Mouse (Mus musculus) liver, embryonic 13.5 days (tissue): Measurements from ENCODE around the gene Ces1h. TPM values are rescaled to one million over a fixed set of nuclear protein-coding genes. Genes with fewer than 3 reads are reported as not detected.

Experiments used
- ATAC-seq: fragments of 200-750 bp; cut with Nextera tagmentation; 2 replicates; pipeline ENCODE4 v1.8.0; 2017; ENCODE audit warnings: low read depth, mild to moderate bottlenecking, moderate number of reproducible peaks, moderate library complexity
- DNase-seq: peaks from one replicate; pipeline ENCODE4 v3.0.0; 2022
- H3K27ac ChIP-seq: fragments of 300-500 bp; sonication (generic); 2 replicates; pipeline ENCODE4 v1.5.1; 2015; ENCODE audit warnings: moderate library complexity, mild to moderate bottlenecking, inconsistent platforms
- H3K27me3 ChIP-seq: fragments of 300-500 bp; sonication (generic); 2 replicates; pipeline ENCODE4 v1.6.1; 2015; ENCODE audit warnings: mild to moderate bottlenecking, inconsistent platforms
- H3K36me3 ChIP-seq: fragments of 300-500 bp; sonication (generic); 2 replicates; pipeline ENCODE4 v1.6.1; 2015; ENCODE audit warnings: mild to moderate bottlenecking, inconsistent platforms
- H3K4me1 ChIP-seq: fragments of 300-500 bp; sonication (generic); replicated peaks from 2 replicates; pipeline ENCODE4 v1.6.1; 2015; ENCODE audit warnings: inconsistent platforms
- H3K4me2 ChIP-seq: fragments of 300-500 bp; sonication (generic); 2 replicates; pipeline ENCODE4 v1.6.1; 2015; ENCODE audit warnings: inconsistent platforms, mild to moderate bottlenecking, moderate library complexity
- H3K4me3 ChIP-seq: fragments of 300-500 bp; sonication (generic); replicated peaks from 2 replicates; pipeline ENCODE4 v1.5.1; 2015; ENCODE audit warnings: mild to moderate bottlenecking, inconsistent platforms
- H3K9ac ChIP-seq: fragments of 300-500 bp; sonication (generic); 2 replicates; pipeline ENCODE4 v1.6.1; 2015; ENCODE audit warnings: mild to moderate bottlenecking, inconsistent platforms
- H3K9me3 ChIP-seq: fragments of 300-500 bp; sonication (generic); replicated peaks from 2 replicates; pipeline ENCODE4 v1.6.1; 2016; ENCODE audit warnings: inconsistent platforms
- WGBS: fragments of 180-500 bp; shearing (Covaris S2); methylation state at CpG from one replicate; pipeline ENCODE4 v1.1.7; 2015; ENCODE audit not compliant: insufficient replicate concordance; 5-methylcytosine and 5-hydroxymethylcytosine counted together
- polyA plus RNA-seq: library from polyadenylated mRNA; unstranded; fragments of >200 nt; fragmentation: Nextera tagmentation; extraction: Ambion mirVana; gene quantifications from 2 replicates; pipeline ENCODE4 v1.2.1, GENCODE M21; 2015

Gene Ces1h
- polyA plus RNA-seq, 1 experiment from 2014 or later, result not detected

DNA sequence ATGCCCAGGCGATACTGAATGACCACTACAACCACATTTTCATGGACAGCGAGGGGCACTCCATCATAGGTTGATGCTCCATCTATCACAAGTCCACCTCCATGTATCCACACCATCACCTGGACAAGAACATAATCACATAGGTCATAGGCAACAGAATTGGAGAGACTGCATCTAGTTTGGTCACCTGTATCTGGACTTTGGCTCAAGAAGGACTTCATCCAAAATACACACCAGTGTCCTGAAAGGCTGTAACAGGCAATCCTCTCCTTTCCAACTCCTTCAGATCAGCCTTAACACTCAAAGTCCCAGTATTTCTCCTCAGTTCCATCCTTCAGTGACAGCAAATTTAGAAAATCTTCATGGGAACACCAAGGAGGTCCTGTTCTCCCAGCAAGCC, 48.4 kb downstream of the Ces1h start:
- ATAC-seq (no peak), DNase-seq (no peak)
- Histone ChIP-seq H3K9ac (no peak overlapping the region), H3K27me3 (no peaks in the 10 kb centered on the region), H3K4me3 (no peak overlapping the region), H3K4me2 (no peak overlapping the region), H3K27ac (no peak overlapping the region), H3K4me1 (no peaks in the 10 kb centered on the region), H3K9me3 (no peaks in the 10 kb centered on the region), H3K36me3 (no peaks in the 10 kb centered on the region)
- WGBS, result 75% methylated on average over 2 of the region's 2 CpGs

DNA sequence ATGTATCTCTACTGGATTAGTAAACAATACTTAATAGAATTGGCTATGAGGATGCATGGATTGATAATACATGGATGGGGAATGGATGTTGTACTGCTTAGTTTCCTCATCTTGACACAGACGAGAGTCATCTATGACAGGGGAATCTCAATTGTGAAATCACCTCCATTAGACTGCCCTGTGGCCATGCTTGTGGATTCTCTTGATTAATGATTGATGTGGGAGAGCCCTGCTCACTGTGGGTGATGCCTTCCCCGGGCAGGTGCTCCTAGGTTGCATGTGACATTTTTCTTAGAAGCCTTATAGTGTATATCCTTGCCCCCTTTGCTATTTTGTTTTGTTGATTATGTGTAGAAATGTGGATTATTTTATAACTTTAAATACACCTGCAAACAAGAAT, 54.4 kb downstream of the Ces1h start:
- DNase-seq, result no peak
- peak; percentile 26; the same call in 1 of the 2 replicates for ATAC-seq

DNA sequence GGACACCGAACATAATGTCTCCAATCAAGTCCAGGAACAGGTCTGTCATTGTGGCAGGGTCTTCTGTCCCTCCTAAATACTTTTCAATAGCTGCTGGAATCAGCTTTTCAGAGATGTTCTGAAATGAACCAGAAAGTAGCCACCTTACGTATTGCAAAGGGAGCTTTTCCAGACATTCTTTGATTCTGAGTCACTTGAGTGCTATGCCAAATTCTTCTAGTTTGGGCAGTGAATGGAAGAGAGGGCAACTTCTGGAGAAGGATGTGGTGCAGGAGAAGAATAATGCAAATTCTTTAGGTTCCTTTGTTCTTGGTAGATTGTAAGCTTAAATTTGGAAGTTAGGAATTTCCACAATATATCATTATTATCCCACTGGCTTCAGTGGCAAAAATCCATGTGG, 62.5 kb downstream of the Ces1h start:
- ATAC-seq, result no peak
- Histone ChIP-seq H3K9me3 (no peaks in the 10 kb centered on the region), H3K27ac (no peak overlapping the region), H3K36me3 (no peaks in the 10 kb centered on the region), H3K9ac (no peak overlapping the region), H3K4me2 (no peak overlapping the region), H3K4me3 (no peak overlapping the region), H3K4me1 (no peaks in the 10 kb centered on the region), H3K27me3 (no peaks in the 10 kb centered on the region)
- 61% methylated on average over 2 of the region's 2 CpGs for WGBS
- DNase-seq, result no peak

More for the DNA sequence above, 54.4 kb downstream of the Ces1h start:
- H3K4me3 ChIP-seq, result no peak overlapping the region
- H3K4me1 ChIP-seq, result no peaks in the 10 kb centered on the region
- 47% methylated on average over 2 of the region's 2 CpGs for WGBS
- no peaks in the 10 kb centered on the region for H3K27me3 ChIP-seq
- H3K36me3 ChIP-seq, result no peaks in the 10 kb centered on the region
- no peak overlapping the region for H3K9ac ChIP-seq
- no peak overlapping the region for H3K4me2 ChIP-seq
- H3K9me3 ChIP-seq, result 0 out of 2 replicates have a peak, but pooled peaks cover 5% of the 10 kb centered on the region
- H3K27ac ChIP-seq, result no peak overlapping the region

DNA sequence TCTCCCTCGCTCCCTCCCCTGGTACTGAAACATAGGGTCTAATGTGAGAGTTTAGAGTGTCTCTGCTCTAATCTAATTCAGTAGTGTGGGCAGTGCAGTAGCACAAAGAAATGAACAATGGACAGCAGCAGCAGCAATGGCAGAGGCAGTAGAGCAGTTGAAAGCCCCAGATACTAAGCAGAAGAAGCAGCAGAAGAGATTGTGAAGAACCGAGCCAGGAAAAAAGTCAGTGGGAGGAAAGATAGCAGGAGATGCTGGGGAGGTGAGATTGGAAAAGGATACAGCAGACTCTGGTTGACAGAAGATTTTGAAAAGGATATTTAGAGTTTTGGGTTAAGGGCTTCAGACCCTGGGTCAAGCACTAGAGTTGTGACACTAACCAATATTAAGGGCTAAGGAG, 64.0 kb downstream of the Ces1h start:
- Histone ChIP-seq H3K9ac (no peak overlapping the region), H3K36me3 (no peaks in the 10 kb centered on the region), H3K9me3 (no peaks in the 10 kb centered on the region), H3K27me3 (no peaks in the 10 kb centered on the region), H3K27ac (no peak overlapping the region), H3K4me2 (no peak overlapping the region), H3K4me3 (no peak overlapping the region), H3K4me1 (no peaks in the 10 kb centered on the region)
- WGBS, result 58% methylated on average over 2 of the region's 2 CpGs
- ATAC-seq (no peak), DNase-seq (no peak)

Other genes with a start within 250 kb of the Ces1h start
- gene Ces1c, start 248.4 kb downstream of the Ces1h start, polyA plus RNA-seq, result 0.45 and 0.50 TPM in 2 replicates
- 5.2 and 6.2 TPM in 2 replicates for gene Ces1d, start 181.9 kb downstream of the Ces1h start, polyA plus RNA-seq
- gene Ces1e, start 150.1 kb downstream of the Ces1h start, polyA plus RNA-seq, result 0.57 and 0.69 TPM in 2 replicates
- gene Ces1f, start 100.0 kb downstream of the Ces1h start, polyA plus RNA-seq, result 0.15 and 0.17 TPM in 2 replicates
- 0.49 and 0.59 TPM in 2 replicates for gene Ces1g, start 42.4 kb downstream of the Ces1h start, polyA plus RNA-seq
- gene Ces5a, start 156.1 kb upstream of the Ces1h start, polyA plus RNA-seq, result not detected in 2 replicates